Mouse (Mus musculus): ENCODE measurements around the gene Rnf145.

DNA sequence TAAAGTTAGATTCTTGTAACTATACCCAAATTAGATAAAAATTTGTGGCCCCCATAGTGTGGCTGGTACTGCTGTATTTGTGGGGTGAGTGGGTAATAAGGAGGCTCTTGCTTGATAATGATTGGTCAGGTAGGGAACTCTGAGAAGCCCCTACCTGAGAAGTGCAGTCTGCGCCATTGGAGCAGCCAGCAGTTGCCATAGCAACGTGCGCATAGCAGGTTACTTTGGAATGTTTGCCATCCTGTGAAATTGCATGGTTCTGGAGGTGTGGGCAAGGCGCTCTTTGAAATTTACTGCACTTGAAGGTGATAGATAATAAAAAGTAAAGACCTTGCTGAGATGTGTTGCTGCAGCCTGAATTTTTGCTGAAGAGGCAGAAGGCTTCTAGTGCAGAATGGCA, 35.6 kb downstream of the Rnf145 start:
- no peak for TF ChIP-seq POLR2A (IDR thresholded peaks at IDR 0.05; ENCODE audit: control insufficient read depth, extremely low read depth, insufficient read depth, low read length, poor library complexity)
- TF ChIP-seq CTCF (IDR thresholded peaks at IDR 0.05; ENCODE audit: borderline replicate concordance, control insufficient read depth, extremely low read depth, insufficient read depth, low read length, poor library complexity): no peak

Measured in thymus, adult 2 months (tissue).